Mouse (Mus musculus): ENCODE measurements around the gene Lgals3bp. TPM values are rescaled to one million over a fixed set of nuclear protein-coding genes. Genes with fewer than 3 reads are reported as not detected.
"Not testable (repeated sequence)": the region's sequence is repeated elsewhere in the genome, so short reads cannot be mapped to it uniquely, and the experiment has no call there.

The Lgals3bp gene
- polyA plus RNA-seq, 1 experiment from 2014 or later: 0.68 TPM

DNA sequence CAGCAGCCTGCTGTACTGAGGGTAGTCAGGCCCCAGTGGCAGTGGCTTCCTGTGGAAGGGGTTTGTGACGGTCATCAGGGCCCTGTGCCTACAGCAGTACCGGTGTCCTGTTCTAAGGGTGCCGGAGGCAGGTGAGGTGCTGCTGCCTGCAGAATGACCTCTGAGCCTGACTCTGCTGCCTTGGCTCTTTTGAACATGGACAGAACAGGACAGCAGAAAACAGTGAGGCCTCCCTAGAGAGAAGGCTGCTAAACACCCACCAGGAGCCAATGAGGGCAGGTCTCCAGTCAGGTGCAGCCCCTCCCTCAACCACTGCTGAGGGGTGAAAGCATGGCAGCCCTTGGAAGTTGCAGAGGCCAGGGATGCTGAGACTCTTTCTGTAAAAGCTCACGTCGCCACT, 4.6 kb upstream of the Lgals3bp start:
- peaks cover 65% of the 10 kb centered on the region for H3K36me3 ChIP-seq
- no peak overlapping the region for H3K4me3 ChIP-seq
- no peaks in the 10 kb centered on the region for H3K9me3 ChIP-seq (replicated peaks)
- 93% methylated on average over 5 of the region's 5 CpGs for WGBS
- H3K27me3 ChIP-seq (ENCODE audit: low read depth, poor library complexity, severe bottlenecking): no peaks in the 10 kb centered on the region
- no peak for DNase-seq (ENCODE audit: low spot score)
- no peak overlapping the region for H3K27ac ChIP-seq (replicated peaks)
- H3K4me1 ChIP-seq: peaks cover 7% of the 10 kb centered on the region; the same call in 1 of the 2 replicates

- no peak for DNase-seq (ENCODE audit: low spot score)
- Histone ChIP-seq H3K27ac (replicated peaks) (no peak overlapping the region), H3K9me3 (replicated peaks) (no peaks in the 10 kb centered on the region), H3K4me1 (peaks cover 11% of the 10 kb centered on the region; the same call in 1 of the 2 replicates), H3K27me3 (ENCODE audit: low read depth, poor library complexity, severe bottlenecking) (no peaks in the 10 kb centered on the region), H3K4me3 (no peak overlapping the region), H3K36me3 (peaks cover 53% of the 10 kb centered on the region)
- 96% methylated on average over 8 of the region's 8 CpGs for WGBS
Observed at GRCm38 (mm10) chr11:118405311-118405710, 3.4 kb upstream of the Lgals3bp start.

GRCm38 (mm10) chr11:118403951-118404899, 2.3 kb upstream of the Lgals3bp start:
- Histone ChIP-seq H3K4me3 (no peak overlapping the region), H3K36me3 (peaks cover 42% of the 10 kb centered on the region), H3K4me1 (peaks cover 17% of the 10 kb centered on the region; the same call in 1 of the 2 replicates), H3K27ac (replicated peaks) (no peak overlapping the region), H3K27me3 (ENCODE audit: low read depth, poor library complexity, severe bottlenecking) (no peaks in the 10 kb centered on the region), H3K9me3 (replicated peaks) (no peaks in the 10 kb centered on the region)
- whole genome bisulfite sequencing: 77% methylated on average over 6 of the region's 6 CpGs
- DNase-seq (ENCODE audit: low spot score): no peak

- 93% methylated on average over 2 of the region's 2 CpGs for WGBS
- Histone ChIP-seq H3K4me3 (no peak overlapping the region), H3K27ac (replicated peaks) (no peak overlapping the region), H3K36me3 (peaks cover 32% of the 10 kb centered on the region), H3K4me1 (peaks cover 17% of the 10 kb centered on the region; the same call in 1 of the 2 replicates), H3K9me3 (replicated peaks) (no peaks in the 10 kb centered on the region), H3K27me3 (ENCODE audit: low read depth, poor library complexity, severe bottlenecking) (no peaks in the 10 kb centered on the region)
- no peak for DNase-seq (ENCODE audit: low spot score)
Observed at GRCm38 (mm10) chr11:118403183-118403582, 1.3 kb upstream of the Lgals3bp start.

DNA sequence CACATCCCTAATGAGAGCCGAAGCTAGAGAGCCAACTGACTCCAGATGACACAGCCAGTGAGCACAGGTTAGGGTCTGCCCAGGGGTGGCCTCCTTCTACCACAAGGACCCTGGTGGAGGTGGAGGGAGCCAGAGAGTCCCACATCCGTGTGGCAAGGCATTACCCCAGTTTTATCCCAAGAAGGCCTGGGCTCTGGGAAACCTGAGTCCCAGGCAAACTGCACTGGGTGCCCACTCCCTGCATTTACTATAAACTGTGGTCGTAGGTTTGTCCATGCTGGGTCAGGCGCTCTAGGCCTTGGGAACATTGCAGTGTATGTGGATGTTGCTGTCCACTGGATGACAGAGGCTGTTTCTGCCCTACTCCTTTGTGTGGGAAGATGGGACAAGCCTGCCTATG, 697 bp downstream of the Lgals3bp start:
- H3K27me3 ChIP-seq (ENCODE audit: low read depth, poor library complexity, severe bottlenecking): no peaks in the 10 kb centered on the region
- no peak for DNase-seq (ENCODE audit: low spot score)
- H3K27ac ChIP-seq (replicated peaks): no peak overlapping the region; the same call in 1 of the 2 replicates
- WGBS: 87% methylated on average over 4 of the region's 4 CpGs
- H3K4me3 ChIP-seq: no peak overlapping the region
- H3K36me3 ChIP-seq: peaks cover 12% of the 10 kb centered on the region
- H3K4me1 ChIP-seq: peaks cover 17% of the 10 kb centered on the region; the same call in 1 of the 2 replicates
- no peaks in the 10 kb centered on the region for H3K9me3 ChIP-seq (replicated peaks)

DNA sequence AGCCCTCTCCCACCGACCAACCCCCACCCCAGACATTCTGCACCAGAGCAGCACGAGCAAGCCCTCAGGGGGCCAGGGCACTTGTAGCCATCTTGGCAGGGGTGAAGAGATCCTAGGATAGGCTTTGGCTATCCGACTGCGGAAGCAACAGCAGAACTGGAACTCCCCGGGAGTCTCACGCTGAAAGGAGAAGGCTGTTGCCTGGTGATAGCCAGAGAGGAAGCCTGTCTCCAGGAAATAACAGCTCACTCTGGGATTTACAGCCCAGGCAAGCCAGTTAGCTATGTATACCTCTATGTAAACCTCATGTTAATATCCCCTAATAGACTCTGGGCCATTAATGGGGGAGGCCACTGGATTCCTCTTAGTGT, 1.3 kb downstream of the Lgals3bp start:
- H3K4me1 ChIP-seq: peaks cover 14% of the 10 kb centered on the region; the same call in 1 of the 2 replicates
- H3K27me3 ChIP-seq (ENCODE audit: low read depth, poor library complexity, severe bottlenecking): no peaks in the 10 kb centered on the region
- H3K27ac ChIP-seq (replicated peaks): no peak overlapping the region; the same call in 1 of the 2 replicates
- no peaks in the 10 kb centered on the region; the same call in 1 of the 2 replicates for H3K9me3 ChIP-seq (replicated peaks)
- H3K4me3 ChIP-seq: no peak overlapping the region
- H3K36me3 ChIP-seq: peaks cover 6% of the 10 kb centered on the region
- DNase-seq (ENCODE audit: low spot score): no peak
- WGBS: 62% methylated on average over 6 of the region's 6 CpGs

- Histone ChIP-seq H3K36me3 (0 out of 2 replicates have a peak, but pooled peaks cover under 1% of the 10 kb centered on the region), H3K4me1 (peaks cover 14% of the 10 kb centered on the region; the same call in 1 of the 2 replicates), H3K9me3 (replicated peaks) (no peaks in the 10 kb centered on the region; the same call in 1 of the 2 replicates), H3K27ac (replicated peaks) (no peak overlapping the region; the same call in 1 of the 2 replicates), H3K4me3 (no peak overlapping the region), H3K27me3 (ENCODE audit: low read depth, poor library complexity, severe bottlenecking) (no peaks in the 10 kb centered on the region)
- DNase-seq (ENCODE audit: low spot score): no peak
- 77% methylated on average over 5 of the region's 5 CpGs for WGBS
Observed at GRCm38 (mm10) chr11:118399891-118400565, 1.9 kb downstream of the Lgals3bp start.

GRCm38 (mm10) chr11:118397806-118398530, 3.9 kb downstream of the Lgals3bp start:
- WGBS: 90% methylated on average over 26 of the region's 26 CpGs
- Histone ChIP-seq H3K4me1 (peaks cover 14% of the 10 kb centered on the region; the same call in 1 of the 2 replicates), H3K36me3 (no peaks in the 10 kb centered on the region), H3K27me3 (ENCODE audit: low read depth, poor library complexity, severe bottlenecking) (no peaks in the 10 kb centered on the region), H3K4me3 (no peak overlapping the region), H3K27ac (replicated peaks) (no peak overlapping the region), H3K9me3 (replicated peaks) (no peaks in the 10 kb centered on the region; the same call in 1 of the 2 replicates)
- DNase-seq (ENCODE audit: low spot score): no peak

DNA sequence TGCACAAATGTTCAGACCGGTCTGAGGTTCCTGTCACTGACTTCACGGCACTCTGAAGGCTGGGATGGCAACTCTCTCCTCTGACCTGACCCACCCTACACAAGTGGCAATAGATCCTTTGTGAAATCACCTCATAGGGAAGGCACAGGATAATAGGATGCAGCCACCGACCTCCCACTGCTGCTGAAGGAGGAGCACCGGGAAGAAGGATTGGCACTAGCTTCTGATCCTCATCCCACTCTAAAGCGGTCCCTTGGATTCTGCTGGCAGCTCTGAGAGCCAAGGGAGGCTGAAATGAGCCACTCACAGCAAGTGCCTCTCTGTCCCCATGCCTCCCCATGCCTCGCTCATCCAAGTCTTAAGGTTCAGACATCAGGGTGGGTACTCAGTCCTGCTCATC, 7.4 kb downstream of the Lgals3bp start:
- no peaks in the 10 kb centered on the region for H3K4me1 ChIP-seq
- 64% methylated on average over 6 of the region's 6 CpGs for WGBS
- H3K27me3 ChIP-seq (ENCODE audit: low read depth, poor library complexity, severe bottlenecking): no peaks in the 10 kb centered on the region
- H3K9me3 ChIP-seq (replicated peaks): no peaks in the 10 kb centered on the region; the same call in 1 of the 2 replicates
- no peak for DNase-seq (ENCODE audit: low spot score)
- H3K27ac ChIP-seq (replicated peaks): no peak overlapping the region
- no peaks in the 10 kb centered on the region for H3K36me3 ChIP-seq
- no peak overlapping the region for H3K4me3 ChIP-seq

GRCm38 (mm10) chr11:118393991-118394390, 7.9 kb downstream of the Lgals3bp start:
- WGBS: 86% methylated on average over 5 of the region's 5 CpGs
- Histone ChIP-seq H3K4me3 (no peak overlapping the region), H3K27me3 (ENCODE audit: low read depth, poor library complexity, severe bottlenecking) (no peaks in the 10 kb centered on the region), H3K36me3 (no peaks in the 10 kb centered on the region), H3K9me3 (replicated peaks) (no peaks in the 10 kb centered on the region; the same call in 1 of the 2 replicates), H3K27ac (replicated peaks) (no peak overlapping the region), H3K4me1 (no peaks in the 10 kb centered on the region)
- no peak for DNase-seq (ENCODE audit: low spot score)

DNA sequence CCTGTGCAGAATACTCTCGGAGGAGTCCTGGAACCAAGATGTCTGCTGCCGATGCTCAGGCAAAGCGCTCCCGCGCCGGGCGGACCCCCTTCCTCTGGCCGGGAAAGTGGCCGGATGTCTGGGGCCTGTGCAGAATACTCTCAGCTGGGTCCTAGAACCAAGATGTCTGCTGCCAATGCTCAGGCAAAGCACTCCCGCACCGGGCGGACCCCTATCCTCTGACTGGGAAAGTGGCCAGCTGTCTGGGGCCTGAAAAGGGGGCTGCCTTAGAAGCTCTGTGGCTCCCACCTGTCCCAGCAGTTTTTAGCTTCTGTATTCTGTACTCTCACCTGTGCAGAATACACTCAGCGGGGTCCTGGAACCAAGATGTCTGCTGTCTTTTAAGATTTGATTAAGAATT, 14.1 kb downstream of the Lgals3bp start:
- H3K27me3 ChIP-seq (ENCODE audit: low read depth, poor library complexity, severe bottlenecking); H3K4me3 ChIP-seq; H3K27ac ChIP-seq (replicated peaks); H3K4me1 ChIP-seq; H3K9me3 ChIP-seq (replicated peaks); DNase-seq (ENCODE audit: low spot score); H3K36me3 ChIP-seq: not testable (repeated sequence)
- 96% methylated on average over 13 of the region's 13 CpGs for WGBS
